Mouse (Mus musculus): ENCODE results near the gene Phkg2.
A peak's percentile ranks its signal among the peaks of the same experiment; 100 is the strongest.
"Not testable (repeated sequence)": the region's sequence is repeated elsewhere in the genome, so short reads cannot be mapped to it uniquely, and the experiment has no call there.

Gene Phkg2

GRCm38 (mm10) chr7:127604256-127604655, 31.1 kb downstream of the Phkg2 start:
- DNase-seq: no peak

- DNase-seq: no peak
Observed at GRCm38 (mm10) chr7:127607150-127607549, 34.0 kb downstream of the Phkg2 start.

- DNase-seq: no peak
Observed at GRCm38 (mm10) chr7:127611011-127611410, 37.9 kb downstream of the Phkg2 start.

- no peak for DNase-seq
Observed at GRCm38 (mm10) chr7:127611561-127611960, 38.4 kb downstream of the Phkg2 start.

- DNase-seq: no peak
Observed at GRCm38 (mm10) chr7:127613501-127613900, 40.4 kb downstream of the Phkg2 start.

GRCm38 (mm10) chr7:127614091-127614490, 41.0 kb downstream of the Phkg2 start:
- no peak for DNase-seq

- DNase-seq: no peak
Observed at GRCm38 (mm10) chr7:127614511-127614890, 41.4 kb downstream of the Phkg2 start.

GRCm38 (mm10) chr7:127614891-127615843, 42.0 kb downstream of the Phkg2 start, which contains the start of gene Zfp629:
Zfp629 (minus strand) TSS chr7:127615797.
- peak; percentile 72 for DNase-seq

GRCm38 (mm10) chr7:127616336-127616735, 43.2 kb downstream of the Phkg2 start:
- DNase-seq: no peak

GRCm38 (mm10) chr7:127616881-127617280, 43.7 kb downstream of the Phkg2 start:
- DNase-seq: no peak

- DNase-seq: no peak
Observed at GRCm38 (mm10) chr7:127617962-127618361, 44.8 kb downstream of the Phkg2 start.

- DNase-seq: not testable (repeated sequence)
Observed at GRCm38 (mm10) chr7:127618402-127618801, 45.3 kb downstream of the Phkg2 start.

GRCm38 (mm10) chr7:127626039-127626438, 52.9 kb downstream of the Phkg2 start:
- no peak for DNase-seq

- DNase-seq: no peak
Observed at GRCm38 (mm10) chr7:127626471-127626870, 53.3 kb downstream of the Phkg2 start.

- DNase-seq: no peak
Observed at GRCm38 (mm10) chr7:127628646-127629045, 55.5 kb downstream of the Phkg2 start.

- DNase-seq: no peak
Observed at GRCm38 (mm10) chr7:127631416-127631815, 58.3 kb downstream of the Phkg2 start.

All from cerebellum, adult 11-12 months (tissue).